Mouse (Mus musculus) bone marrow macrophage, adult 2 months (primary cell): ENCODE measurements at regions not wholly inside any gene's neighbourhood (a gene's known extent, or its start where the extent isn't known, plus 50 kb on each side); places are given as distances from the start of the nearest gene placed in this dataset.

ENCODE experiments used
- CTCF ChIP-seq: IDR thresholded peaks from 2 replicates; pipeline ENCODE4 v1.5.1; 2012; ENCODE audit warnings: low read depth, mild to moderate bottlenecking, low read length, moderate library complexity
- POLR2A ChIP-seq: IDR thresholded peaks from 2 replicates; pipeline ENCODE4 v1.6.1; 2012; ENCODE audit warnings: mild to moderate bottlenecking, low read depth, low read length, borderline replicate concordance

GRCm38 (mm10) chr5:33534345-33534744 lies 95.1 kb downstream of the Fam53a start:
- no peak for TF ChIP-seq POLR2A
- TF ChIP-seq CTCF = no peak
